Mouse (Mus musculus) stomach, postnatal 0 days (tissue): ENCODE measurements around the gene Aqr.

Source experiments
- CTCF ChIP-seq: IDR thresholded peaks from 2 replicates; pipeline ENCODE4 v1.5.1; 2016; ENCODE audit warnings: antibody characterized with exemption, low read depth, mild to moderate bottlenecking, moderate library complexity
- EP300 ChIP-seq: optimal IDR thresholded peaks from 2 replicates; pipeline ENCODE3; 2016; ENCODE audit warnings: antibody characterized with exemption

DNA sequence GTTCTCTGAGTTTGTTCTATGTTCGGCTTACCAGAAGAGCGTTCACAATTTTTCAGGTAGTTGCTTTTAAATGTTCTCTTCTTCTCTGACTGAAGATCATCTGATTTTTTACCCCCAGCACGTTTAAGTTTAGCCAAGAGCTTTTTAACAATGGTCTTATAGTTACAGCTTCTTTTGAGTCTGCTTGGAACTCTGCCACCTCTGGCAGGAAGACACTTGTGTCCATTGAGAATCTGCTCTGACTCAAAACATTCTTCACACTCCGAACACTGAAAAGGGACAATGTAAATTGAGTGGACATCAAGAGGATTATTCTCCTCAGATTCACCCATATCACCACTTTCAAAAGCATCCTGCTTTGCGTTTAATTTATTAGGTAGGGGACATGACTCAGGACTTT lies 9.6 kb upstream of the Aqr start:
- TF ChIP-seq CTCF (no peak), EP300 (no peak)
